Mouse (Mus musculus): ENCODE measurements around the gene Coro1a. TPM values are rescaled to one million over a fixed set of nuclear protein-coding genes. Genes with fewer than 3 reads are reported as not detected.

Gene Coro1a
- polyA plus RNA-seq (2016; fragmentation: Nextera tagmentation; extraction: Ambion mirVana) = 35.7 and 38.5 TPM in 2 replicates

GRCm38 (mm10) chr7:126707442-126708174 is at the start of gene Coro1a:
Coro1a (minus strand) TSS chr7:126707787.
- Histone ChIP-seq H3K4me3 (no peak within 1 kb of the TSS), H3K27me3 (replicated peaks; ENCODE audit: low read depth, poor library complexity, severe bottlenecking) (peaks cover 41% of the 10 kb centered on the region), H3K4me1 (peaks cover 16% of the 10 kb centered on the region), H3K9me3 (peaks cover 8% of the 10 kb centered on the region; the same call in 1 of the 2 replicates), H3K27ac (replicated peaks) (no peak within 1 kb of the TSS), H3K36me3 (replicated peaks) (no peaks in the 10 kb centered on the region)
- DNase-seq (ENCODE audit: low spot score) = no peak
- WGBS = 91% methylated on average over 19 of the region's 19 CpGs

GRCm38 (mm10) chr7:126754866-126755265 is 47.3 kb upstream of the Coro1a start:
- Histone ChIP-seq H3K9me3 (no peaks in the 10 kb centered on the region), H3K4me3 (0 out of 2 replicates have a peak overlapping the region, but pooled peaks have one; percentile 4), H3K36me3 (replicated peaks) (no peaks in the 10 kb centered on the region), H3K27ac (replicated peaks) (peak overlapping the region; percentile 75), H3K4me1 (peaks cover 24% of the 10 kb centered on the region), H3K27me3 (replicated peaks; ENCODE audit: low read depth, poor library complexity, severe bottlenecking) (no peaks in the 10 kb centered on the region)
- 2% methylated on average over 9 of the region's 9 CpGs for WGBS
- DNase-seq (ENCODE audit: low spot score) = peak; percentile 86

- H3K4me3 ChIP-seq = no peak overlapping the region
- no peaks in the 10 kb centered on the region for H3K9me3 ChIP-seq
- no peak for DNase-seq (ENCODE audit: low spot score)
- peaks cover 13% of the 10 kb centered on the region for H3K4me1 ChIP-seq
- no peak overlapping the region for H3K27ac ChIP-seq (replicated peaks)
- no peaks in the 10 kb centered on the region for H3K27me3 ChIP-seq (replicated peaks; ENCODE audit: low read depth, poor library complexity, severe bottlenecking)
- H3K36me3 ChIP-seq (replicated peaks) = no peaks in the 10 kb centered on the region
- WGBS = 94% methylated on average over 17 of the region's 17 CpGs
Observed at GRCm38 (mm10) chr7:126749582-126750343, 42.2 kb upstream of the Coro1a start.

- Histone ChIP-seq H3K4me1 (peaks cover 9% of the 10 kb centered on the region), H3K27me3 (replicated peaks; ENCODE audit: low read depth, poor library complexity, severe bottlenecking) (no peaks in the 10 kb centered on the region), H3K27ac (replicated peaks) (no peak overlapping the region), H3K9me3 (no peaks in the 10 kb centered on the region), H3K36me3 (replicated peaks) (no peaks in the 10 kb centered on the region), H3K4me3 (no peak overlapping the region)
- no peak for DNase-seq (ENCODE audit: low spot score)
- WGBS = 78% methylated on average over 7 of the region's 7 CpGs
Observed at GRCm38 (mm10) chr7:126748824-126749223, 41.2 kb upstream of the Coro1a start.

GRCm38 (mm10) chr7:126746798-126747197 is 39.2 kb upstream of the Coro1a start:
- Histone ChIP-seq H3K4me1 (peaks cover 9% of the 10 kb centered on the region), H3K4me3 (no peak overlapping the region), H3K36me3 (replicated peaks) (no peaks in the 10 kb centered on the region), H3K27me3 (replicated peaks; ENCODE audit: low read depth, poor library complexity, severe bottlenecking) (no peaks in the 10 kb centered on the region), H3K9me3 (no peaks in the 10 kb centered on the region), H3K27ac (replicated peaks) (no peak overlapping the region)
- 37% methylated on average over 6 of the region's 6 CpGs for WGBS
- no peak for DNase-seq (ENCODE audit: low spot score)

- no peak for DNase-seq (ENCODE audit: low spot score)
- H3K4me1 ChIP-seq = peaks cover 9% of the 10 kb centered on the region
- WGBS = 90% methylated on average over 12 of the region's 12 CpGs
- H3K27me3 ChIP-seq (replicated peaks; ENCODE audit: low read depth, poor library complexity, severe bottlenecking) = no peaks in the 10 kb centered on the region
- no peak overlapping the region for H3K27ac ChIP-seq (replicated peaks)
- no peaks in the 10 kb centered on the region for H3K36me3 ChIP-seq (replicated peaks)
- no peaks in the 10 kb centered on the region for H3K9me3 ChIP-seq
- H3K4me3 ChIP-seq = no peak overlapping the region
Observed at GRCm38 (mm10) chr7:126746066-126746465, 38.5 kb upstream of the Coro1a start.

GRCm38 (mm10) chr7:126741964-126742482 is 34.4 kb upstream of the Coro1a start:
- WGBS = 92% methylated on average over 13 of the region's 13 CpGs
- Histone ChIP-seq H3K4me1 (peaks cover 4% of the 10 kb centered on the region; the same call in 1 of the 2 replicates), H3K9me3 (no peaks in the 10 kb centered on the region), H3K27me3 (replicated peaks; ENCODE audit: low read depth, poor library complexity, severe bottlenecking) (no peaks in the 10 kb centered on the region), H3K4me3 (no peak overlapping the region), H3K27ac (replicated peaks) (no peak overlapping the region), H3K36me3 (replicated peaks) (no peaks in the 10 kb centered on the region)
- DNase-seq (ENCODE audit: low spot score) = no peak

GRCm38 (mm10) chr7:126741452-126741851 is 33.9 kb upstream of the Coro1a start:
- no peaks in the 10 kb centered on the region for H3K27me3 ChIP-seq (replicated peaks; ENCODE audit: low read depth, poor library complexity, severe bottlenecking)
- H3K36me3 ChIP-seq (replicated peaks) = no peaks in the 10 kb centered on the region
- H3K4me1 ChIP-seq = no peaks in the 10 kb centered on the region
- no peaks in the 10 kb centered on the region for H3K9me3 ChIP-seq
- no peak overlapping the region for H3K4me3 ChIP-seq
- H3K27ac ChIP-seq (replicated peaks) = no peak overlapping the region
- WGBS = 82% methylated on average over 5 of the region's 5 CpGs
- no peak for DNase-seq (ENCODE audit: low spot score)

- Histone ChIP-seq H3K27me3 (replicated peaks; ENCODE audit: low read depth, poor library complexity, severe bottlenecking) (no peaks in the 10 kb centered on the region), H3K4me3 (no peak overlapping the region), H3K27ac (replicated peaks) (no peak overlapping the region), H3K4me1 (no peaks in the 10 kb centered on the region), H3K36me3 (replicated peaks) (no peaks in the 10 kb centered on the region), H3K9me3 (no peaks in the 10 kb centered on the region)
- 80% methylated on average over 5 of the region's 5 CpGs for WGBS
- no peak for DNase-seq (ENCODE audit: low spot score)
Observed at GRCm38 (mm10) chr7:126740977-126741376, 33.4 kb upstream of the Coro1a start.

- H3K9me3 ChIP-seq = no peaks in the 10 kb centered on the region
- H3K4me3 ChIP-seq = no peak overlapping the region
- DNase-seq (ENCODE audit: low spot score) = no peak
- H3K36me3 ChIP-seq (replicated peaks) = no peaks in the 10 kb centered on the region
- no peaks in the 10 kb centered on the region for H3K27me3 ChIP-seq (replicated peaks; ENCODE audit: low read depth, poor library complexity, severe bottlenecking)
- H3K4me1 ChIP-seq = 0 out of 2 replicates have a peak, but pooled peaks cover 2% of the 10 kb centered on the region
- WGBS = 80% methylated on average over 13 of the region's 13 CpGs
- H3K27ac ChIP-seq (replicated peaks) = no peak overlapping the region
Observed at GRCm38 (mm10) chr7:126740132-126740735, 32.6 kb upstream of the Coro1a start.

- 88% methylated on average over 17 of the region's 17 CpGs for WGBS
- Histone ChIP-seq H3K36me3 (replicated peaks) (no peaks in the 10 kb centered on the region), H3K9me3 (no peaks in the 10 kb centered on the region), H3K27me3 (replicated peaks; ENCODE audit: low read depth, poor library complexity, severe bottlenecking) (no peaks in the 10 kb centered on the region), H3K27ac (replicated peaks) (no peak overlapping the region), H3K4me3 (no peak overlapping the region), H3K4me1 (0 out of 2 replicates have a peak, but pooled peaks cover 3% of the 10 kb centered on the region)
- DNase-seq (ENCODE audit: low spot score) = no peak
Observed at GRCm38 (mm10) chr7:126739551-126739950, 32.0 kb upstream of the Coro1a start.

GRCm38 (mm10) chr7:126736122-126736521 is 28.5 kb upstream of the Coro1a start:
- H3K9me3 ChIP-seq = no peaks in the 10 kb centered on the region

More at GRCm38 (mm10) chr7:126736122-126736521, 28.5 kb upstream of the Coro1a start:
- no peak for DNase-seq (ENCODE audit: low spot score)
- Histone ChIP-seq H3K4me3 (no peak overlapping the region), H3K36me3 (replicated peaks) (no peaks in the 10 kb centered on the region), H3K4me1 (0 out of 2 replicates have a peak, but pooled peaks cover 3% of the 10 kb centered on the region), H3K27me3 (replicated peaks; ENCODE audit: low read depth, poor library complexity, severe bottlenecking) (no peaks in the 10 kb centered on the region), H3K27ac (replicated peaks) (no peak overlapping the region)
- 79% methylated on average over 8 of the region's 8 CpGs for WGBS

All from embryonic facial prominence, embryonic 10.5 days (tissue).